Mouse (Mus musculus) forebrain, embryonic 14.5 days (tissue): ENCODE data around the gene Cstad. TPM values are rescaled to one million over a fixed set of nuclear protein-coding genes. Genes with fewer than 3 reads are reported as not detected.

Experiments
- ATAC-seq: fragments of 200-750 bp; cut with Nextera tagmentation; 2 replicates; pipeline ENCODE4 v1.8.0; 2017; ENCODE audit warnings: mild to moderate bottlenecking, moderate library complexity
- DNase-seq: peaks from one replicate; pipeline ENCODE4 v3.0.0-alpha.2; 2015; ENCODE audit warnings: low spot score
- H3K27ac ChIP-seq: fragments of 300-500 bp; sonication (generic); 2 replicates; pipeline ENCODE4 v1.5.1; 2014; ENCODE audit warnings: low read depth, mild to moderate bottlenecking, control low read depth, low read length, moderate library complexity
- H3K27me3 ChIP-seq: fragments of 300-500 bp; sonication (generic); replicated peaks from 2 replicates; pipeline ENCODE4 v1.6.1; 2014; ENCODE audit warnings: low read length, control low read depth, mixed read lengths; ENCODE audit not compliant: control insufficient read depth, insufficient read depth
- H3K36me3 ChIP-seq: fragments of 300-500 bp; sonication (generic); 2 replicates; pipeline ENCODE4 v1.6.1; 2014; ENCODE audit warnings: low read length, control low read depth; ENCODE audit not compliant: control insufficient read depth, insufficient read depth
- H3K4me1 ChIP-seq: fragments of 300-500 bp; sonication (generic); 2 replicates; pipeline ENCODE4 v1.6.1; 2014; ENCODE audit warnings: antibody characterized with exemption, low read length, control low read depth; ENCODE audit not compliant: control insufficient read depth, insufficient read depth
- H3K4me2 ChIP-seq: fragments of 300-500 bp; sonication (generic); 2 replicates; pipeline ENCODE4 v1.6.1; 2014; ENCODE audit warnings: mild to moderate bottlenecking, control low read depth, low read length
- H3K4me3 ChIP-seq: fragments of 300-500 bp; sonication (generic); 2 replicates; pipeline ENCODE4 v1.5.1; 2014; ENCODE audit warnings: low read depth, low read length, control low read depth
- H3K9ac ChIP-seq: fragments of 300-500 bp; sonication (generic); 2 replicates; pipeline ENCODE4 v1.6.1; 2014; ENCODE audit warnings: mild to moderate bottlenecking, low read length, control low read depth, moderate library complexity
- H3K9me3 ChIP-seq: fragments of 300-500 bp; sonication (generic); replicated peaks from 2 replicates; pipeline ENCODE4 v1.6.1; 2016; ENCODE audit warnings: low read length, control low read depth, mixed read lengths; ENCODE audit not compliant: control insufficient read depth
- WGBS: fragments of 180-500 bp; shearing (Covaris S2); extraction: QIAGEN DNeasy Blood & Tissue Kit; methylation state at CpG from one replicate; pipeline ENCODE4 v1.1.7; 2014; 5-methylcytosine and 5-hydroxymethylcytosine counted together
- polyA plus RNA-seq: library from polyadenylated mRNA; unstranded; fragments of >200 nt; fragmentation: Nextera tagmentation; extraction: Ambion mirVana; gene quantifications from 2 replicates; pipeline ENCODE4 v1.2.1, GENCODE M21; 2014

The Cstad gene
- polyA plus RNA-seq, 1 experiment from 2014 or later, result 1.2 TPM

DNA sequence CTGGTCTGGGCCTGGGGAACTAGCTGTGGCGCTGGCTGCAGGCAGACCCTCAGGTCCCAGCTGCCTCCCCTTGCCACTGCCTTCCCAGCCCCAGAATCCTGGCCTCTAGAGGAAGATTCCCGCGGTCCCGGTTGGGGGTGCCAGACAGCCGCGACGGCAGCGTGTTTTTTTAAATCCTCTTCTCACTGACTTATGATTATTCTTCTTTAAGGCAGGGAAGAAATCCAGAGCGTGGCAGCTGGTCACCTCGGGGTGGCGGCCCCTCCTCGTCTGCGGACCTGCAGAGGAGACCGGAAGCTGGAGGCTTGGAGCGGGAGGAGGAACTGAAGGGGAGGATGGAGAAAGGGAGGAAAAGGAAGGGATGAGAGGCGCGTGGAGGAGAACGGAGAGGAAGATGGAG lies 18.7 kb downstream of the Cstad start:
- Histone ChIP-seq H3K9me3 (no peaks in the 10 kb centered on the region), H3K27me3 (no peaks in the 10 kb centered on the region), H3K4me2 (peak overlapping the region; percentile 37), H3K36me3 (no peaks in the 10 kb centered on the region), H3K4me3 (peak overlapping the region; percentile 11; the same call in 1 of the 2 replicates), H3K27ac (peak overlapping the region; percentile 83), H3K9ac (peak overlapping the region; percentile 51), H3K4me1 (peaks cover 13% of the 10 kb centered on the region)
- ATAC-seq (peak; percentile 69), DNase-seq (peak; percentile 84)
- WGBS, result under 1% methylated on average over 18 of the region's 18 CpGs

DNA sequence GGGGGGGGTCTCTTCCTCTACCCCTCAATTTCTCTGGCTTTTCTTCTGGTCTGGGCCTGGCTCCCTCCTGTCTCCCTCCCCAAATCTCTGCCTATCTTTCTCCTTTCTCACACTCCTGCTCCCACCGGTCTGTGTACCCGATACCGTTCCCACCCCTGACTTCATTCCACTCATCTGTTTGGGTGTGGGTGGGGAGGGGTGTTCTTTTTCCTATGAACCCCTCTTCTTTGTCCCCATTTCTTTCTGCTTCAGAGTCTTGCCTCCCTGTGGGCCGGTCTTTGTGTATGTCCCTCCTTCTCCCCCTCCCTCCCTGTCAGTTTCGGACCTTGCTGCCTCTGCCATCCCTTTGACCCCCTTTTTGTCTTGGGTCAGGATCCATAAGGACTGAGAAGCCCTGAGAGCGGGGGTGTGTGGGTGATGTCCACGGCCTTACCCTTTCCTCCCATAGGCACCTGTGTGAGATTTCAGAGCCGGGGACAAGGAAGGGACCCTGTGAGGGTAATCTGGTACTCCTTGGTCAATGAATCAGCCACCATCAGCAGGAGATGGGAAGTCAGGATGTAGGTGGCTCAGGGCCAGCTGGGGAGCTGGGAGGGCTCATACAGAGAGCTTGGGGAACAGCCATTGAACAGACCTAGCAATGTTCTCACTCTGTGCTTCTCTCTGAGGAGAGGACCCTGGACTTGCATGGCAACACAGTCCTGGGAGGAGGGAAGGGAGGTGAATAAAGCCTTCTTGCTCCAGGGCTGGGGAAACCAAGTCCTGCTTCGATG lies 19.5 kb downstream of the Cstad start:
- peak overlapping the region; percentile 37 for H3K4me2 ChIP-seq
- WGBS, result 34% methylated on average over 9 of the region's 9 CpGs

DNA sequence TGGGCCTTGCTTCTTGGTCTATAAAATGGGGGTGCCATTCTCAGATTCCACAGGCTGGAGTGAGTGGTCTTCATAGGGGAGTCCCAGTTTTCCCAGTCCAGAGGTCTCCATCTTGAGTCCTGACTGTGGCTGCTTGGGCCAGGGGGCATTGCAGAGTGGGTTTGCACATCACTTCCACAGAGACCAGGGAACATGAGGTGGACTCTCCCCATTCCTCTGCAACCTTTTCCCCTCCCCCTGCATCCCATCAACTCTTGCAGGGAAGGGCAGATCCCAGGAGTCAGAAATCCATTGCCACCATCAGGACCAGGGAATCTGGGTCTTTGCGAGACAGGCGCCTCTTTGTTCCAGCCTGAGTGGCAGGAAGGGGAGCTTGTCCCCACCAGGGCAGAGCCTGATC lies 21.0 kb downstream of the Cstad start:
- Histone ChIP-seq H3K9me3 (0 out of 2 replicates have a peak, but pooled peaks cover 2% of the 10 kb centered on the region), H3K4me1 (peaks cover 13% of the 10 kb centered on the region), H3K27me3 (no peaks in the 10 kb centered on the region), H3K9ac (no peak overlapping the region), H3K36me3 (no peaks in the 10 kb centered on the region), H3K27ac (no peak overlapping the region), H3K4me2 (no peak overlapping the region), H3K4me3 (no peak overlapping the region)
- DNase-seq, result no peak
- no peak for ATAC-seq
- WGBS, result 81% methylated on average over 2 of the region's 2 CpGs

More for the DNA sequence above, 19.5 kb downstream of the Cstad start:
- peaks cover 13% of the 10 kb centered on the region for H3K4me1 ChIP-seq
- DNase-seq (no peak), ATAC-seq (peak; percentile 42)
- H3K4me3 ChIP-seq, result peak overlapping the region; percentile 11; the same call in 1 of the 2 replicates
- no peaks in the 10 kb centered on the region for H3K27me3 ChIP-seq
- peak overlapping the region; percentile 51 for H3K9ac ChIP-seq
- no peaks in the 10 kb centered on the region for H3K36me3 ChIP-seq
- no peaks in the 10 kb centered on the region for H3K9me3 ChIP-seq
- peak overlapping the region; percentile 83 for H3K27ac ChIP-seq

GRCm38 (mm10) chr2:30616464-30616863 lies 21.6 kb downstream of the Cstad start:
- ATAC-seq, result no peak
- no peak overlapping the region for H3K27ac ChIP-seq
- no peak for DNase-seq
- no peak overlapping the region for H3K9ac ChIP-seq
- H3K27me3 ChIP-seq, result no peaks in the 10 kb centered on the region
- peaks cover 13% of the 10 kb centered on the region for H3K4me1 ChIP-seq
- 89% methylated on average over 6 of the region's 6 CpGs for WGBS
- H3K4me2 ChIP-seq, result no peak overlapping the region
- no peak overlapping the region for H3K4me3 ChIP-seq
- H3K9me3 ChIP-seq, result 0 out of 2 replicates have a peak, but pooled peaks cover 2% of the 10 kb centered on the region
- H3K36me3 ChIP-seq, result no peaks in the 10 kb centered on the region

GRCm38 (mm10) chr2:30618487-30619248 lies 23.8 kb downstream of the Cstad start:
- H3K9me3 ChIP-seq, result 0 out of 2 replicates have a peak, but pooled peaks cover 2% of the 10 kb centered on the region
- 82% methylated on average over 6 of the region's 6 CpGs for WGBS
- ATAC-seq, result no peak
- H3K4me2 ChIP-seq, result no peak overlapping the region
- H3K9ac ChIP-seq, result no peak overlapping the region
- peaks cover 13% of the 10 kb centered on the region for H3K4me1 ChIP-seq
- DNase-seq, result no peak
- H3K4me3 ChIP-seq, result no peak overlapping the region
- no peak overlapping the region for H3K27ac ChIP-seq
- no peaks in the 10 kb centered on the region for H3K27me3 ChIP-seq
- H3K36me3 ChIP-seq, result no peaks in the 10 kb centered on the region

GRCm38 (mm10) chr2:30623873-30624272 lies 29.0 kb downstream of the Cstad start:
- WGBS, result 84% methylated on average over 10 of the region's 10 CpGs
- H3K9ac ChIP-seq, result no peak overlapping the region
- no peaks in the 10 kb centered on the region for H3K27me3 ChIP-seq
- no peak for ATAC-seq
- H3K4me3 ChIP-seq, result no peak overlapping the region
- H3K36me3 ChIP-seq, result no peaks in the 10 kb centered on the region
- no peaks in the 10 kb centered on the region for H3K4me1 ChIP-seq
- H3K27ac ChIP-seq, result no peak overlapping the region
- H3K9me3 ChIP-seq, result 0 out of 2 replicates have a peak, but pooled peaks cover 2% of the 10 kb centered on the region
- DNase-seq, result no peak
- no peak overlapping the region for H3K4me2 ChIP-seq

- Histone ChIP-seq H3K27me3 (no peaks in the 10 kb centered on the region), H3K9me3 (no peaks in the 10 kb centered on the region), H3K9ac (no peak overlapping the region), H3K4me1 (peaks cover 12% of the 10 kb centered on the region; the same call in 1 of the 2 replicates), H3K27ac (no peak overlapping the region), H3K4me2 (no peak overlapping the region), H3K4me3 (no peak overlapping the region), H3K36me3 (no peaks in the 10 kb centered on the region)
- DNase-seq, result no peak
- no peak for ATAC-seq
- WGBS, result 83% methylated on average over 6 of the region's 6 CpGs
Observed at GRCm38 (mm10) chr2:30625296-30625826, 30.5 kb downstream of the Cstad start.

- ATAC-seq, result no peak
- no peak overlapping the region for H3K4me2 ChIP-seq
- WGBS, result 77% methylated on average over 17 of the region's 17 CpGs
- no peaks in the 10 kb centered on the region for H3K27me3 ChIP-seq
- H3K4me1 ChIP-seq, result peaks cover 12% of the 10 kb centered on the region; the same call in 1 of the 2 replicates
- H3K4me3 ChIP-seq, result no peak overlapping the region
- no peaks in the 10 kb centered on the region for H3K36me3 ChIP-seq
- no peak overlapping the region for H3K27ac ChIP-seq
- DNase-seq, result no peak
- H3K9me3 ChIP-seq, result no peaks in the 10 kb centered on the region
- no peak overlapping the region for H3K9ac ChIP-seq
Observed at GRCm38 (mm10) chr2:30626058-30626675, 31.3 kb downstream of the Cstad start.
